ENCODE assay signal across 13 mouse cellular contexts in the genomic region with DNA sequence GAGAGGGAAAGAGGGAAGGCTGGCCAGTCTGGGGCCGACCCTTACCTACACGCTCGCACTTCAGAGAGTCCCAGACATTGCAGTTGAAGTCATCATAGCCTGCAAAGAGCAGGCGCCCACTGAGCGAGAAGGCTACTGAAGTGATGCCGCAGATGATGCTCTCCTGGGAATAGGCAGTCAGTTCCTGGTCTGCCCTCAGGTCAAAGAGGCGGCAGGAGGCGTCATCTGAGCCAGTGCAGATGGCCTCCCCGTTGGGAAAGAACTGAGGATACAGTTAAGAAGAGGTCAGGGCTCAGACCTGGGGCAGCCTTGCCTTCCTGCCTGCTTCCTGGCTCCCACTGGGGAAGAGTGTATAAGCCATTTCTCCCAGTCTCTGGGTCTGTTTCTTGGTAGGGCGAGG. TPM values are rescaled to one million over a fixed set of nuclear protein-coding genes. Genes with fewer than 3 reads are reported as not detected.
A peak's percentile ranks its signal among the peaks of the same experiment; 100 is the strongest.
DNase-seq lines count a peak whose midpoint lies in the region; ATAC-seq and TF ChIP-seq lines count a peak whose summit lies in the region.
"Had no signal": no experiment of that assay in that cellular context is flagged by ENCODE, and none has a peak within 500 bp of the region (broad histone marks: within the 10 kb centered on the region; RNA-seq: fewer than 3 reads in every experiment).

No protein-coding gene starts in this region.

- no peak for TF ChIP-seq POLR2A in lung, adult 2 months (IDR thresholded peaks at IDR 0.05; ENCODE audit: borderline replicate concordance, extremely low read depth, low read depth, low read length)

- H3K9ac ChIP-seq in lung, postnatal 0 days (replicated peaks; ENCODE audit: low read depth): no peak overlapping the region
- H3K9ac ChIP-seq: heart, embryonic 15.5 days; limb, embryonic 15.5 days had no signal

- no peak overlapping the region for H3K4me3 ChIP-seq in heart, embryonic 10.5 days
- no peak overlapping the region for H3K4me3 ChIP-seq in lung, postnatal 0 days (ENCODE audit: low read depth, low read length)
- H3K4me3 ChIP-seq in lung, adult 2 months (replicated peaks; ENCODE audit: extremely low read depth, low read depth, low read length): no peak overlapping the region
- H3K4me3 ChIP-seq in embryonic facial prominence, embryonic 10.5 days: peak overlapping the region; percentile 27; the same call in 1 of the 2 replicates
- H3K4me3 ChIP-seq in macrophage (ENCODE audit: inconsistent target): no peak overlapping the region
- H3K4me3 ChIP-seq: heart, embryonic 15.5 days; limb, embryonic 15.5 days had no signal

- H3K79me2 ChIP-seq in macrophage (ENCODE audit: inconsistent target): peaks cover 24% of the 10 kb centered on the region

- no peaks in the 10 kb centered on the region for H3K9me3 ChIP-seq in heart, embryonic 10.5 days
- no peaks in the 10 kb centered on the region for H3K9me3 ChIP-seq in lung, postnatal 0 days (ENCODE audit: low read length)
- no peaks in the 10 kb centered on the region for H3K9me3 ChIP-seq in embryonic facial prominence, embryonic 10.5 days
- H3K9me3 ChIP-seq: heart, embryonic 15.5 days; limb, embryonic 15.5 days had no signal

- no peak for TF ChIP-seq EP300 in lung, postnatal 0 days (IDR thresholded peaks at IDR 0.05)

- TF ChIP-seq CTCF in lung, postnatal 0 days (IDR thresholded peaks at IDR 0.05): no peak
- TF ChIP-seq CTCF in lung, adult 2 months (IDR thresholded peaks at IDR 0.05; ENCODE audit: insufficient read depth, low read length): no peak

- H3K4me2 ChIP-seq in lung, postnatal 0 days (replicated peaks; ENCODE audit: low read depth, low read length): no peak overlapping the region
- H3K4me2 ChIP-seq: heart, embryonic 15.5 days; limb, embryonic 15.5 days had no signal

- H3K27me3 ChIP-seq in heart, embryonic 10.5 days (ENCODE audit: insufficient read depth, poor library complexity, severe bottlenecking): peaks cover 12% of the 10 kb centered on the region
- H3K27me3 ChIP-seq in lung, postnatal 0 days (replicated peaks; ENCODE audit: insufficient read depth, low read length): no peaks in the 10 kb centered on the region
- peaks cover 14% of the 10 kb centered on the region for H3K27me3 ChIP-seq in embryonic facial prominence, embryonic 10.5 days (replicated peaks; ENCODE audit: low read depth, poor library complexity, severe bottlenecking)
- H3K27me3 ChIP-seq: heart, embryonic 15.5 days; limb, embryonic 15.5 days had no signal

- peak overlapping the region; percentile 36; the same call in 1 of the 2 replicates for H3K27ac ChIP-seq in heart, embryonic 10.5 days
- H3K27ac ChIP-seq in lung, postnatal 0 days (ENCODE audit: low read length): no peak overlapping the region
- peak overlapping the region; percentile 58 for H3K27ac ChIP-seq in embryonic facial prominence, embryonic 10.5 days (replicated peaks)
- peak overlapping the region; percentile 96 for H3K27ac ChIP-seq in macrophage
- H3K27ac ChIP-seq: heart, embryonic 15.5 days; limb, embryonic 15.5 days had no signal

- DNase-seq in heart, embryonic 10.5 days (ENCODE audit: low spot score): no peak
- DNase-seq in heart, adult 18-20 months: no peak
- no peak for DNase-seq in lung, postnatal 0 days (ENCODE audit: low spot score)
- no peak for DNase-seq in lung, adult 2 months
- peak; percentile 34 for DNase-seq in embryonic facial prominence, embryonic 10.5 days (ENCODE audit: low spot score)
- no peak for DNase-seq in gastrocnemius, postnatal 36 days
- no peak for DNase-seq in left cerebral cortex, postnatal 4 days
- DNase-seq: adrenal gland, postnatal 25 days; B cell, adult 2 months; cerebellum, postnatal 25 days had no signal

- intact Hi-C loops in gastrocnemius, postnatal 36 days (cut with DNase I): no loop called here
- intact Hi-C loops in left cerebral cortex, postnatal 4 days (cut with DNase I): no loop called here

- peaks cover 58% of the 10 kb centered on the region for H3K4me1 ChIP-seq in heart, embryonic 10.5 days
- H3K4me1 ChIP-seq in lung, postnatal 0 days (ENCODE audit: insufficient read depth, low read depth, low read length): no peaks in the 10 kb centered on the region
- H3K4me1 ChIP-seq in lung, adult 2 months (ENCODE audit: control insufficient read depth, insufficient read depth, low read length): no peaks in the 10 kb centered on the region
- H3K4me1 ChIP-seq in embryonic facial prominence, embryonic 10.5 days: peaks cover 84% of the 10 kb centered on the region

- H3K36me3 ChIP-seq in heart, embryonic 10.5 days: peaks cover 36% of the 10 kb centered on the region
- H3K36me3 ChIP-seq in lung, postnatal 0 days (ENCODE audit: insufficient read depth, low read length): no peaks in the 10 kb centered on the region
- peaks cover 46% of the 10 kb centered on the region for H3K36me3 ChIP-seq in embryonic facial prominence, embryonic 10.5 days (replicated peaks)
- no peaks in the 10 kb centered on the region for H3K36me3 ChIP-seq in macrophage (ENCODE audit: inconsistent target)

- 48% methylated on average over 10 of the region's 10 CpGs for whole genome bisulfite sequencing in heart, embryonic 10.5 days
- 69% methylated on average over 10 of the region's 10 CpGs for WGBS in lung, postnatal 0 days
- WGBS in lung, adult 2 months: 65% methylated on average over 10 of the region's 10 CpGs
- 37% methylated on average over 10 of the region's 10 CpGs for whole genome bisulfite sequencing in embryonic facial prominence, embryonic 10.5 days
- 94% methylated on average over 10 of the region's 10 CpGs for WGBS in macrophage (ENCODE audit: missing documents)

- peak; percentile 42 for ATAC-seq in lung, postnatal 0 days

RNA-seq across cellular contexts. Expression of a gene that starts 4.5 kb away (rescaled TPM):
- polyA plus RNA-seq in heart, embryonic 10.5 days (2016; fragmentation: Nextera tagmentation; extraction: Ambion mirVana): 2.4 and 5.2 TPM in 2 replicates
- total RNA-seq in heart, adult 18-20 months (2021): 10 to 100 TPM; 14.1 to 14.6 TPM
- polyA plus RNA-seq in lung, postnatal 0 days (2015; fragmentation: Nextera tagmentation; extraction: Ambion mirVana): 0.24 and 0.26 TPM in 2 replicates
- 0.31 and 0.36 TPM in 2 replicates for polyA plus RNA-seq in lung, adult 2 months (2012; rRNA removed)
- 0.60 and 0.97 TPM in 2 replicates for polyA plus RNA-seq in embryonic facial prominence, embryonic 10.5 days (2016; fragmentation: Nextera tagmentation; extraction: Ambion mirVana)
- total RNA-seq in macrophage (2018; cell fraction: chromatin; rRNA removed): 10 to 100 TPM in 1 of 26 experiments, 1 to 10 TPM in 16, under 1 TPM in 6, not detected in 3; 0.50 to 10.1 (median 2.0) TPM
- under 1 TPM in 10 of 26 experiments, not detected in 16; 0.09 to 0.48 (median 0.13) TPM for total RNA-seq in macrophage (2018; cell fraction: cytosol; rRNA removed)
- 1 to 10 TPM in 18 of 26 experiments, under 1 TPM in 7, not detected in 1; 0.26 to 8.7 (median 1.4) TPM for total RNA-seq in macrophage (2018; cell fraction: nucleus; rRNA removed)
- polyA plus RNA-seq in macrophage (2018): 0.27 TPM in 1 of 3 replicates, not detected in the others
- 1 to 10 TPM; 1.2 to 1.6 TPM for total RNA-seq in gastrocnemius, postnatal 36 days (2021)
- under 1 TPM; 0.32 to 0.46 TPM for total RNA-seq in left cerebral cortex, postnatal 4 days (2021)

RNA-seq across cellular contexts. Expression of a gene that starts 6.2 kb away (rescaled TPM):
- 150 and 179 TPM in 2 replicates for polyA plus RNA-seq in heart, embryonic 10.5 days (2016; fragmentation: Nextera tagmentation; extraction: Ambion mirVana)
- total RNA-seq in heart, adult 18-20 months (2021): under 1 TPM; 0.54 to 0.55 TPM
- 8.2 and 11.8 TPM in 2 replicates for polyA plus RNA-seq in lung, postnatal 0 days (2015; fragmentation: Nextera tagmentation; extraction: Ambion mirVana)
- polyA plus RNA-seq in lung, adult 2 months (2012; rRNA removed): 3.5 and 6.7 TPM in 2 replicates
- 225 and 238 TPM in 2 replicates for polyA plus RNA-seq in embryonic facial prominence, embryonic 10.5 days (2016; fragmentation: Nextera tagmentation; extraction: Ambion mirVana)
- 10 to 100 TPM in 2 of 26 experiments, 1 to 10 TPM in 18, under 1 TPM in 6; 0.40 to 17.0 (median 2.5) TPM for total RNA-seq in macrophage (2018; cell fraction: chromatin; rRNA removed)
- 10 to 100 TPM in 2 of 26 experiments, 1 to 10 TPM in 24; 1.4 to 11.8 (median 3.6) TPM for total RNA-seq in macrophage (2018; cell fraction: cytosol; rRNA removed)
- total RNA-seq in macrophage (2018; cell fraction: nucleus; rRNA removed): 10 to 100 TPM in 1 of 26 experiments, 1 to 10 TPM in 23, under 1 TPM in 2; 0.63 to 19.1 (median 3.1) TPM
- 3.2 to 22.0 TPM (median 8.6 TPM) in 3 replicates for polyA plus RNA-seq in macrophage (2018)
- total RNA-seq in gastrocnemius, postnatal 36 days (2021): 1 to 10 TPM; 1.5 to 1.8 TPM
- 10 to 100 TPM in 1 of 2 experiments, 1 to 10 TPM in 1; 6.9 to 10.8 TPM for total RNA-seq in left cerebral cortex, postnatal 4 days (2021)

RNA-seq across cellular contexts. Expression of a gene that starts 6.2 kb away (rescaled TPM):
- 145 and 151 TPM in 2 replicates for polyA plus RNA-seq in heart, embryonic 10.5 days (2016; fragmentation: Nextera tagmentation; extraction: Ambion mirVana)
- total RNA-seq in heart, adult 18-20 months (2021): 10 to 100 TPM; 74.6 to 78.6 TPM
- polyA plus RNA-seq in lung, postnatal 0 days (2015; fragmentation: Nextera tagmentation; extraction: Ambion mirVana): 53.6 and 54.3 TPM in 2 replicates
- 58.1 and 73.2 TPM in 2 replicates for polyA plus RNA-seq in lung, adult 2 months (2012; rRNA removed)
- 191 and 212 TPM in 2 replicates for polyA plus RNA-seq in embryonic facial prominence, embryonic 10.5 days (2016; fragmentation: Nextera tagmentation; extraction: Ambion mirVana)
- 100 to 1,000 TPM in 20 of 26 experiments, 10 to 100 TPM in 6; 66.7 to 281 (median 189) TPM for total RNA-seq in macrophage (2018; cell fraction: chromatin; rRNA removed)
- total RNA-seq in macrophage (2018; cell fraction: cytosol; rRNA removed): 10 to 100 TPM; 48.4 to 91.4 (median 73.8) TPM
- total RNA-seq in macrophage (2018; cell fraction: nucleus; rRNA removed): 100 to 1,000 TPM in 14 of 26 experiments, 10 to 100 TPM in 12; 56.7 to 205 (median 107) TPM
- polyA plus RNA-seq in macrophage (2018): 61.4 to 91.7 TPM (median 71.1 TPM) in 3 replicates
- total RNA-seq in gastrocnemius, postnatal 36 days (2021): 10 to 100 TPM; 41.7 to 43.2 TPM
- total RNA-seq in left cerebral cortex, postnatal 4 days (2021): 100 to 1,000 TPM; 192 to 202 TPM

RNA-seq across cellular contexts. Expression of a gene that starts 21.4 kb away (rescaled TPM):
- 1,456 and 1,625 TPM in 2 replicates for polyA plus RNA-seq in heart, embryonic 10.5 days (2016; fragmentation: Nextera tagmentation; extraction: Ambion mirVana)
- 1,000 to 10,000 TPM in 1 of 2 experiments, 100 to 1,000 TPM in 1; 897 to 1,017 TPM for total RNA-seq in heart, adult 18-20 months (2021)
- 186 and 187 TPM in 2 replicates for polyA plus RNA-seq in lung, postnatal 0 days (2015; fragmentation: Nextera tagmentation; extraction: Ambion mirVana)
- 117 and 218 TPM in 2 replicates for polyA plus RNA-seq in lung, adult 2 months (2012; rRNA removed)
- polyA plus RNA-seq in embryonic facial prominence, embryonic 10.5 days (2016; fragmentation: Nextera tagmentation; extraction: Ambion mirVana): 829 and 899 TPM in 2 replicates
- total RNA-seq in macrophage (2018; cell fraction: chromatin; rRNA removed): 100 to 1,000 TPM in 1 of 26 experiments, 10 to 100 TPM in 25; 11.1 to 110 (median 37.3) TPM
- 100 to 1,000 TPM; 189 to 306 (median 240) TPM for total RNA-seq in macrophage (2018; cell fraction: cytosol; rRNA removed)
- total RNA-seq in macrophage (2018; cell fraction: nucleus; rRNA removed): 100 to 1,000 TPM in 2 of 26 experiments, 10 to 100 TPM in 24; 37.9 to 113 (median 59.9) TPM
- polyA plus RNA-seq in macrophage (2018): 195 to 347 TPM (median 203 TPM) in 3 replicates
- total RNA-seq in gastrocnemius, postnatal 36 days (2021): 1,000 to 10,000 TPM; 2,608 to 3,105 TPM
- total RNA-seq in left cerebral cortex, postnatal 4 days (2021): 100 to 1,000 TPM; 275 to 296 TPM

RNA-seq across cellular contexts. Expression of a gene that starts 22.0 kb away (rescaled TPM):
- polyA plus RNA-seq in heart, embryonic 10.5 days (2016; fragmentation: Nextera tagmentation; extraction: Ambion mirVana): 10.7 and 13.4 TPM in 2 replicates
- 1 to 10 TPM; 8.2 to 8.3 TPM for total RNA-seq in heart, adult 18-20 months (2021)
- polyA plus RNA-seq in lung, postnatal 0 days (2015; fragmentation: Nextera tagmentation; extraction: Ambion mirVana): 8.4 and 9.3 TPM in 2 replicates
- 34.9 and 42.1 TPM in 2 replicates for polyA plus RNA-seq in lung, adult 2 months (2012; rRNA removed)
- polyA plus RNA-seq in embryonic facial prominence, embryonic 10.5 days (2016; fragmentation: Nextera tagmentation; extraction: Ambion mirVana): 12.2 and 17.0 TPM in 2 replicates
- 100 to 1,000 TPM in 19 of 26 experiments, 10 to 100 TPM in 7; 12.4 to 330 (median 173) TPM for total RNA-seq in macrophage (2018; cell fraction: chromatin; rRNA removed)
- 10 to 100 TPM in 15 of 26 experiments, 1 to 10 TPM in 11; 4.9 to 18.1 (median 11.9) TPM for total RNA-seq in macrophage (2018; cell fraction: cytosol; rRNA removed)
- total RNA-seq in macrophage (2018; cell fraction: nucleus; rRNA removed): 100 to 1,000 TPM in 9 of 26 experiments, 10 to 100 TPM in 17; 16.6 to 205 (median 76.4) TPM
- polyA plus RNA-seq in macrophage (2018): 9.8 to 27.6 TPM (median 12.3 TPM) in 3 replicates
- total RNA-seq in gastrocnemius, postnatal 36 days (2021): 1 to 10 TPM; 7.5 to 7.9 TPM
- total RNA-seq in left cerebral cortex, postnatal 4 days (2021): 10 to 100 TPM; 55.9 to 56.1 TPM
